20 mouse cellular contexts compared by ENCODE assay signal in genomic region chr5:106649441-106649840, GRCm38 (mm10). TPM values are rescaled to one million over a fixed set of nuclear protein-coding genes. Genes with fewer than 3 reads are reported as not detected.
A peak's percentile ranks its signal among the peaks of the same experiment; 100 is the strongest.
DNase-seq lines count a peak whose midpoint lies in the region; ATAC-seq and TF ChIP-seq lines count a peak whose summit lies in the region.
"Had no signal": no experiment of that assay in that cellular context is flagged by ENCODE, and none has a peak within 500 bp of the region (broad histone marks: within the 10 kb centered on the region; RNA-seq: fewer than 3 reads in every experiment).

No protein-coding gene starts in this region.

- no peak overlapping the region for H3K9ac ChIP-seq in forebrain, embryonic 14.5 days (ENCODE audit: low read length)
- no peak overlapping the region for H3K9ac ChIP-seq in forebrain, embryonic 13.5 days
- H3K9ac ChIP-seq in liver, adult 2 months (ENCODE audit: low read depth, low read length): no peak overlapping the region
- H3K9ac ChIP-seq in liver, embryonic 12.5 days: no peak overlapping the region
- H3K9ac ChIP-seq: lung, embryonic 15.5 days had no signal

- no peak overlapping the region for H3K27ac ChIP-seq in forebrain, embryonic 14.5 days (ENCODE audit: low read depth, low read length)
- H3K27ac ChIP-seq in forebrain, embryonic 13.5 days: no peak overlapping the region
- H3K27ac ChIP-seq in liver, adult 2 months (replicated peaks; ENCODE audit: insufficient read depth, low read depth, low read length): no peak overlapping the region
- H3K27ac ChIP-seq in liver, embryonic 12.5 days: no peak overlapping the region
- H3K27ac ChIP-seq: forebrain, embryonic 10.5 days; lung, embryonic 15.5 days had no signal

- no peak overlapping the region for H3K4me3 ChIP-seq in forebrain, embryonic 14.5 days (ENCODE audit: low read depth, low read length)
- no peak overlapping the region for H3K4me3 ChIP-seq in forebrain, embryonic 13.5 days
- no peak overlapping the region for H3K4me3 ChIP-seq in liver, adult 2 months (ENCODE audit: insufficient read depth, low read depth, low read length)
- no peak overlapping the region for H3K4me3 ChIP-seq in liver, embryonic 12.5 days
- H3K4me3 ChIP-seq: forebrain, embryonic 10.5 days; lung, embryonic 15.5 days had no signal

- H3K36me3 ChIP-seq in forebrain, embryonic 14.5 days (ENCODE audit: control insufficient read depth, insufficient read depth, low read length): 0 out of 2 replicates have a peak, but pooled peaks cover 4% of the 10 kb centered on the region
- H3K36me3 ChIP-seq in forebrain, embryonic 13.5 days (ENCODE audit: poor library complexity, severe bottlenecking): 0 out of 2 replicates have a peak, but pooled peaks cover 7% of the 10 kb centered on the region
- peaks cover 1% of the 10 kb centered on the region; the same call in 1 of the 2 replicates for H3K36me3 ChIP-seq in liver, adult 2 months (ENCODE audit: control insufficient read depth, insufficient read depth, low read length)
- H3K36me3 ChIP-seq in liver, embryonic 12.5 days: peaks cover 24% of the 10 kb centered on the region
- H3K36me3 ChIP-seq: lung, embryonic 15.5 days had no signal

- no peak for TF ChIP-seq POLR2A in liver, adult 2 months (IDR thresholded peaks at IDR 0.05; ENCODE audit: extremely low read depth, insufficient read depth, low read length)

- H3K4me2 ChIP-seq in forebrain, embryonic 14.5 days (ENCODE audit: low read length): no peak overlapping the region
- H3K4me2 ChIP-seq in forebrain, embryonic 13.5 days: no peak overlapping the region
- H3K4me2 ChIP-seq in liver, embryonic 12.5 days: no peak overlapping the region
- H3K4me2 ChIP-seq: lung, embryonic 15.5 days had no signal

- no peaks in the 10 kb centered on the region for H3K27me3 ChIP-seq in forebrain, embryonic 14.5 days (replicated peaks; ENCODE audit: control insufficient read depth, insufficient read depth, low read length)
- no peaks in the 10 kb centered on the region for H3K27me3 ChIP-seq in forebrain, embryonic 13.5 days
- H3K27me3 ChIP-seq in liver, adult 2 months (ENCODE audit: control insufficient read depth, insufficient read depth, low read length): no peaks in the 10 kb centered on the region
- H3K27me3 ChIP-seq in liver, embryonic 12.5 days (replicated peaks): no peaks in the 10 kb centered on the region
- H3K27me3 ChIP-seq: lung, embryonic 15.5 days had no signal

- H3K9me3 ChIP-seq in forebrain, embryonic 14.5 days (replicated peaks; ENCODE audit: control insufficient read depth, low read length): no peaks in the 10 kb centered on the region
- H3K9me3 ChIP-seq in forebrain, embryonic 13.5 days (replicated peaks): no peaks in the 10 kb centered on the region
- no peaks in the 10 kb centered on the region for H3K9me3 ChIP-seq in liver, embryonic 12.5 days (replicated peaks)
- H3K9me3 ChIP-seq: forebrain, embryonic 10.5 days; lung, embryonic 15.5 days had no signal

- peaks cover 3% of the 10 kb centered on the region; the same call in 1 of the 2 replicates for H3K79me2 ChIP-seq in liver, adult 2 months (ENCODE audit: control insufficient read depth, insufficient read depth, low read length)

- H3K4me1 ChIP-seq in forebrain, embryonic 14.5 days (ENCODE audit: control insufficient read depth, insufficient read depth, low read length): no peaks in the 10 kb centered on the region
- H3K4me1 ChIP-seq in forebrain, embryonic 13.5 days: no peaks in the 10 kb centered on the region
- H3K4me1 ChIP-seq in liver, adult 2 months (ENCODE audit: control insufficient read depth, insufficient read depth, low read length): no peaks in the 10 kb centered on the region
- H3K4me1 ChIP-seq in liver, embryonic 12.5 days: peaks cover 24% of the 10 kb centered on the region
- H3K4me1 ChIP-seq: forebrain, embryonic 10.5 days; lung, embryonic 15.5 days had no signal

- TF ChIP-seq CTCF in liver, adult 2 months (IDR thresholded peaks at IDR 0.05; ENCODE audit: low read depth, low read length): peak; percentile 12; the same call in 1 of the 2 replicates

- DNase-seq in forebrain, embryonic 14.5 days (ENCODE audit: low spot score): peak; percentile 64
- peak; percentile 13 for DNase-seq in liver, adult 2 months (ENCODE audit: extremely low read depth, low read depth, low spot score)
- DNase-seq in MN1 (ENCODE audit: low spot score): peak; percentile 9
- peak; percentile 33 for DNase-seq in retina, postnatal 1 day
- DNase-seq in testis, postnatal 10 days (ENCODE audit: low spot score): no peak
- DNase-seq in spleen, postnatal 36 days (ENCODE audit: low spot score in 2 of 2): no peak
- DNase-seq: cerebellum, adult 8-10 months; kidney, adult 11 months had no signal

- ATAC-seq in forebrain, embryonic 14.5 days: no peak
- no peak for ATAC-seq in forebrain, embryonic 13.5 days
- no peak for ATAC-seq in liver, embryonic 12.5 days

RNA-seq across cellular contexts. Expression of gene Gm17304, which starts 40.5 kb away (rescaled TPM):
- polyA plus RNA-seq in forebrain, embryonic 14.5 days (2014; fragmentation: Nextera tagmentation; extraction: Ambion mirVana): not detected in 2 replicates
- not detected in 2 replicates for polyA plus RNA-seq in forebrain, embryonic 13.5 days (2015; fragmentation: Nextera tagmentation; extraction: Ambion mirVana)
- total RNA-seq in liver, adult 2 months (2014; rRNA removed): not detected in 2 replicates
- not detected in 2 replicates for polyA plus RNA-seq in liver, adult 2 months (2012; rRNA removed)
- not detected in 2 replicates for polyA plus RNA-seq in liver, embryonic 12.5 days (2016; fragmentation: Nextera tagmentation; extraction: Ambion mirVana)
- total RNA-seq: adrenal gland, postnatal 4 days; gastrocnemius, postnatal 4 days; neutrophil, adult 5-6 weeks had no signal
- polyA plus RNA-seq: C2C12; embryonic facial prominence, embryonic 11.5 days; forebrain, embryonic 10.5 days; heart, embryonic 16.5 days; limb, embryonic 11.5 days; lung, embryonic 15.5 days; testis, adult 2 months had no signal

RNA-seq across cellular contexts. Expression of gene Zfp644, which starts 47.6 kb away (rescaled TPM):
- polyA plus RNA-seq in forebrain, embryonic 14.5 days (2014; fragmentation: Nextera tagmentation; extraction: Ambion mirVana): 106 and 110 TPM in 2 replicates
- polyA plus RNA-seq in forebrain, embryonic 13.5 days (2015; fragmentation: Nextera tagmentation; extraction: Ambion mirVana): 85.2 and 88.5 TPM in 2 replicates
- 33.7 and 35.0 TPM in 2 replicates for total RNA-seq in liver, adult 2 months (2014; rRNA removed)
- 3.9 and 4.5 TPM in 2 replicates for polyA plus RNA-seq in liver, adult 2 months (2012; rRNA removed)
- 23.2 and 26.3 TPM in 2 replicates for polyA plus RNA-seq in liver, embryonic 12.5 days (2016; fragmentation: Nextera tagmentation; extraction: Ambion mirVana)

Comparison
In these comparisons a context has a peak if more than half of its experiments do, and no peak if none do; other contexts are left out.
1. DNase-seq: peak in forebrain, embryonic 14.5 days (single experiment), liver, adult 2 months (single experiment), MN1 (single experiment) and retina, postnatal 1 day (single experiment); none in testis, postnatal 10 days (single experiment) and spleen, postnatal 36 days (0 of 2).